Mouse (Mus musculus) midbrain, embryonic 11.5 days (tissue): ENCODE results near the gene Rrp9. TPM values are rescaled to one million over a fixed set of nuclear protein-coding genes. Genes with fewer than 3 reads are reported as not detected.
"Not testable (repeated sequence)": the region's sequence is repeated elsewhere in the genome, so short reads cannot be mapped to it uniquely, and the experiment has no call there.

Experiments
- ATAC-seq: fragments of 200-750 bp; cut with Nextera tagmentation; 2 replicates; pipeline ENCODE4 v1.8.0; 2017; ENCODE audit warnings: moderate TSS enrichment, moderate library complexity; ENCODE audit not compliant: low FRiP score
- DNase-seq: peaks from one replicate; pipeline ENCODE4 v3.0.0; 2015; ENCODE audit warnings: low spot score; ENCODE audit errors: missing footprints
- H3K27ac ChIP-seq: fragments of 300-500 bp; sonication (generic); 2 replicates; pipeline ENCODE4 v1.5.1; 2014; ENCODE audit warnings: low read depth, low read length
- H3K27me3 ChIP-seq: fragments of 300-500 bp; sonication (generic); 2 replicates; pipeline ENCODE4 v1.6.1; 2014; ENCODE audit warnings: mild to moderate bottlenecking, low read length, moderate library complexity, mixed read lengths; ENCODE audit not compliant: control insufficient read depth, insufficient read depth
- H3K36me3 ChIP-seq: fragments of 300-500 bp; sonication (generic); 2 replicates; pipeline ENCODE4 v1.6.1; 2014; ENCODE audit warnings: mild to moderate bottlenecking, low read length, moderate library complexity, mixed read lengths; ENCODE audit not compliant: control insufficient read depth, insufficient read depth
- H3K4me1 ChIP-seq: fragments of 300-500 bp; sonication (generic); 2 replicates; pipeline ENCODE4 v1.6.1; 2014; ENCODE audit warnings: low read length; ENCODE audit not compliant: control insufficient read depth, insufficient read depth
- H3K4me2 ChIP-seq: fragments of 300-500 bp; sonication (generic); 2 replicates; pipeline ENCODE4 v1.6.1; 2014; ENCODE audit warnings: mild to moderate bottlenecking, moderate library complexity
- H3K4me3 ChIP-seq: fragments of 300-500 bp; sonication (generic); 2 replicates; pipeline ENCODE4 v1.5.1; 2014; ENCODE audit warnings: low read depth, low read length
- H3K9ac ChIP-seq: fragments of 300-500 bp; sonication (generic); 2 replicates; pipeline ENCODE4 v1.6.1; 2014; ENCODE audit warnings: low read length
- H3K9me3 ChIP-seq: fragments of 300-500 bp; sonication (generic); 2 replicates; pipeline ENCODE4 v1.6.1; 2016; ENCODE audit warnings: low read length; ENCODE audit not compliant: control insufficient read depth
- WGBS: fragments of 180-500 bp; shearing (Covaris S2); extraction: QIAGEN DNeasy Blood & Tissue Kit; methylation state at CpG from one replicate; pipeline ENCODE4 v1.1.7; 2014; 5-methylcytosine and 5-hydroxymethylcytosine counted together
- polyA plus RNA-seq: library from polyadenylated mRNA; unstranded; fragments of >200 nt; fragmentation: Nextera tagmentation; extraction: Ambion mirVana; gene quantifications from 2 replicates; pipeline ENCODE4 v1.2.1, GENCODE M21; 2014

Rrp9 gene
- polyA plus RNA-seq, 1 experiment from 2014 or later, result 44.4 TPM

DNA sequence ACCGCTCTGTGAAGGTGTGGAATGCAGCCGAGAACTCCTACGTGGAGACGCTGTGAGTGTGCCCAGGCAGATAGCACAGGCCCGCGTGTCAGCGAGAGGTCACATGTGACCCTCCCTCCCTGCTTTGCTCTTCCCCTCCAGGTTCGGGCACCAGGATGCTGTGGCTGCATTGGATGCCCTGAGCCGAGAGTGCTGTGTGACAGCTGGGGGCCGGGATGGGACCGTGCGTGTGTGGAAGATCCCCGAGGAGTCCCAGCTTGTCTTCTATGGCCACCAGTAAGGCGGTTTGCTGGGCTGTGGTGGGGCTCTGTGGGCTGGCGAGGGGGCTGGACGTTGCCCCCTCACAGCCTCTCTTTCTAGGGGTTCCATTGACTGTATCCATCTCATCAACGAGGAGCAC, 7.8 kb downstream of the Rrp9 start:
- Histone ChIP-seq H3K27ac (no peak overlapping the region), H3K9me3 (no peaks in the 10 kb centered on the region), H3K4me1 (no peaks in the 10 kb centered on the region), H3K9ac (no peak overlapping the region), H3K27me3 (no peaks in the 10 kb centered on the region), H3K36me3 (peaks cover 19% of the 10 kb centered on the region), H3K4me3 (no peak overlapping the region), H3K4me2 (no peak overlapping the region)
- no peak for DNase-seq
- 93% methylated on average over 17 of the region's 17 CpGs for WGBS
- ATAC-seq, result no peak

- peaks cover 19% of the 10 kb centered on the region for H3K36me3 ChIP-seq
- ATAC-seq, result no peak
- no peak overlapping the region for H3K9ac ChIP-seq
Measured at GRCm38 (mm10) chr9:106485076-106485475, 9.3 kb downstream of the Rrp9 start.

DNA sequence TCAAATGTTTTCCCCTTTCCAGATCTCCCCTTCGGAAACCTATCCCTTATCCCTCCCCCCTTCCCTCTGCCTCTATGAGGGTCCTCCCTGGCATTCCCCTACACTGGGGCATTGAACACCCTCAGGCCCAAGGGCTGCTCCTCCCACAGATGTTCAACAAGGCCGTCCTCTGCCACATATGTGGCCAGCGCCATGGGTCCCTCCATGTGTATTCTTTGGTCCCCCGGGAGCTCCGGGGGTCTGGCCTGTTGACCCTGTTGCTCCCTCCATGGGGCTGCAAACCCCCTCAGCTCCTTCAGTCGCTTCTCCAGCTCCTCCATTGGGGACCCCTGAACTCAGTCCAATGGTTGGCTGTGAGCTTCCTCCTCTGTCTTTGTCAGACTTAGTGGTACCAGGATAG, 11.8 kb downstream of the Rrp9 start:
- not testable (repeated sequence) for DNase-seq, H3K9ac ChIP-seq, ATAC-seq, H3K27me3 ChIP-seq, H3K4me2 ChIP-seq, H3K9me3 ChIP-seq, H3K4me1 ChIP-seq, H3K27ac ChIP-seq, H3K4me3 ChIP-seq
- H3K36me3 ChIP-seq, result peaks cover 13% of the 10 kb centered on the region
- WGBS, result 81% methylated on average over 6 of the region's 6 CpGs

More at GRCm38 (mm10) chr9:106485076-106485475, 9.3 kb downstream of the Rrp9 start:
- Histone ChIP-seq H3K27me3 (no peaks in the 10 kb centered on the region), H3K9me3 (no peaks in the 10 kb centered on the region), H3K4me3 (no peak overlapping the region), H3K4me2 (no peak overlapping the region), H3K27ac (no peak overlapping the region), H3K4me1 (no peaks in the 10 kb centered on the region)
- DNase-seq, result no peak
- 80% methylated on average over 10 of the region's 10 CpGs for WGBS

DNA sequence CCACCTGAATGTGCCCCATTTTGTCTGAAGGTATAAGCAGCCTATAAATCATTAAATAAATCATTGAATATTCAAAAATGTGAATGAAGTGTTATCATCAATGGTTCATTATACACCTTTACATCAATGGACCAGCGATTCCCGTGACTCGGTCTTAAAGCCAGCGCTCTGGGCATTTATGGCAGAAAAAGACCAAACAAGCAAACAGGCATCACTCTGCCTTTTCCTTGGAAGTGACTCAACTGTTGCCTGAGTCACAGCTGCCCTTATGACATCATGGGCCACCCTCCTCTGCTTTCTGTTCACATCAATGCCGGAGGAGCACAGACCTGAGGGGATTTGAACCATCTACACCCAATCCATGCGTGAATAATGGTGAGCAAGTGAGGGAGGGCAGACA, 23.9 kb downstream of the Rrp9 start, which contains the start of gene Iqcf1:
Iqcf1 (plus strand) TSS at position 301 of the 400 bp plus-strand sequence.
- DNase-seq (no peak), ATAC-seq (no peak)
- H3K27ac ChIP-seq, result no peak within 1 kb of the TSS
- H3K4me1 ChIP-seq, result no peaks in the 10 kb centered on the region
- no peak within 1 kb of the TSS for H3K4me2 ChIP-seq
- WGBS, result 93% methylated on average over 6 of the region's 6 CpGs
- no peaks in the 10 kb centered on the region for H3K9me3 ChIP-seq
- H3K9ac ChIP-seq, result no peak within 1 kb of the TSS
- no peak within 1 kb of the TSS for H3K4me3 ChIP-seq
- no peaks in the 10 kb centered on the region for H3K36me3 ChIP-seq
- no peaks in the 10 kb centered on the region for H3K27me3 ChIP-seq

DNA sequence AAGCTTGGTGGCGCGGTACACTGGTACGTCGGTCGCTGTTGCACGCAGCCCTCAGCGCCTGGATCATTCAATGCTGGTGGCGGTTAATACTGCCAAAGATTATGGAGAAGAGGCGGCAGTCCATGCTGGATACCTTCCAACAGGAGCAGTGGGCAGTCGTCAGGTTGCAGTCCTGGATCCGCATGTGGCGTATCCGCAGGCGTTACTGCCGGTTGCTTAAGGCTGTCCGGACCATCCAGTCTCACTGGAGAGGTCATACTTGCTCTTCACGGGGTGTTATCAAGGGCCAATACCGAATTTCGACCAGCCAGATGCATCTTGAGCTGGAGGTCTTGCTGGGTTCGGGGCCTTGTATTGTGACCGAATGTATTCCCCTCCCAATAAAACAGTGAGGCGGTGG, 26.1 kb downstream of the Rrp9 start:
- ATAC-seq (no peak), DNase-seq (no peak)
- no peak overlapping the region for H3K27ac ChIP-seq
- no peak overlapping the region for H3K4me3 ChIP-seq
- no peak overlapping the region for H3K4me2 ChIP-seq
- H3K9ac ChIP-seq, result no peak overlapping the region
- 87% methylated on average over 22 of the region's 22 CpGs for WGBS
- no peaks in the 10 kb centered on the region for H3K9me3 ChIP-seq
- no peaks in the 10 kb centered on the region for H3K4me1 ChIP-seq
- H3K27me3 ChIP-seq, result no peaks in the 10 kb centered on the region
- no peaks in the 10 kb centered on the region for H3K36me3 ChIP-seq

DNA sequence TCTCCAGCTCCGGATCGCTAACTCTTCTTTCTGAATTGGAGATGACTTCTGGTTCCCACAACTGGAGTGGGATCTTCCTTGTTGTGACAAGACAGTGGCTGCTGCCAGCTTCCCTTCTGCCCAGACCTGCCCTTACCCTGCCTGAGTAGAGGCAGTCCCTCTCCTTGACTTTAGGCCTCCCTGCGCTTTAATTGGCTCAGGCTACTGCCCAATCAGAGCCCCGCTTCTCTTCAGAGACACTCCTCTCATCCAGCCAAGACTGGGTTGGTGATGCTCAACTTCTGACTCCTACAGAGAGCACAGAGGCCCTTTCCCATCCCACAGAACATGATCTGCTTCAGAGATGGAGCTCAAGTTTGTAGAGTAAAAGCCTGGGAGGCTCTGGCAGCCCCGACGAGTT, 28.5 kb downstream of the Rrp9 start:
- ATAC-seq, result no peak
- no peak overlapping the region for H3K27ac ChIP-seq
- no peak overlapping the region for H3K4me3 ChIP-seq
- H3K27me3 ChIP-seq, result no peaks in the 10 kb centered on the region
- H3K4me1 ChIP-seq, result no peaks in the 10 kb centered on the region
- 76% methylated on average over 6 of the region's 6 CpGs for WGBS
- no peak overlapping the region for H3K9ac ChIP-seq
- H3K9me3 ChIP-seq, result no peaks in the 10 kb centered on the region
- no peak overlapping the region for H3K4me2 ChIP-seq
- no peak for DNase-seq
- no peaks in the 10 kb centered on the region for H3K36me3 ChIP-seq

- H3K9ac ChIP-seq, result no peak overlapping the region
- H3K27ac ChIP-seq, result no peak overlapping the region
- no peak overlapping the region for H3K4me3 ChIP-seq
- no peaks in the 10 kb centered on the region for H3K4me1 ChIP-seq
- ATAC-seq, result no peak
- no peak overlapping the region for H3K4me2 ChIP-seq
- no peak for DNase-seq
- H3K9me3 ChIP-seq, result no peaks in the 10 kb centered on the region
- WGBS, result 92% methylated on average over 10 of the region's 10 CpGs
- H3K36me3 ChIP-seq, result no peaks in the 10 kb centered on the region
- H3K27me3 ChIP-seq, result no peaks in the 10 kb centered on the region
Measured at GRCm38 (mm10) chr9:106509356-106509755, 33.6 kb downstream of the Rrp9 start.

- ATAC-seq, result no peak
- no peaks in the 10 kb centered on the region for H3K36me3 ChIP-seq
- H3K27ac ChIP-seq, result no peak overlapping the region
- H3K4me2 ChIP-seq, result no peak overlapping the region
- no peaks in the 10 kb centered on the region for H3K27me3 ChIP-seq
- no peaks in the 10 kb centered on the region for H3K9me3 ChIP-seq
- WGBS, result 77% methylated on average over 13 of the region's 13 CpGs
- H3K9ac ChIP-seq, result no peak overlapping the region
- no peak overlapping the region for H3K4me3 ChIP-seq
- no peaks in the 10 kb centered on the region for H3K4me1 ChIP-seq
- DNase-seq, result no peak
Measured at GRCm38 (mm10) chr9:106512729-106513450, 37.1 kb downstream of the Rrp9 start.

- H3K4me3 ChIP-seq, result no peak overlapping the region
- H3K4me1 ChIP-seq, result no peaks in the 10 kb centered on the region
- H3K27me3 ChIP-seq, result no peaks in the 10 kb centered on the region
- WGBS, result 78% methylated on average over 6 of the region's 6 CpGs
- no peak overlapping the region for H3K9ac ChIP-seq
- ATAC-seq, result no peak
- H3K36me3 ChIP-seq, result no peaks in the 10 kb centered on the region
- H3K27ac ChIP-seq, result no peak overlapping the region
- H3K9me3 ChIP-seq, result no peaks in the 10 kb centered on the region
- H3K4me2 ChIP-seq, result no peak overlapping the region
- DNase-seq, result no peak
Measured at GRCm38 (mm10) chr9:106513566-106513965, 37.8 kb downstream of the Rrp9 start.
